Mouse (Mus musculus) testis, postnatal 14 days (tissue): ENCODE measurements at regions not wholly inside any gene's neighbourhood (a gene's known extent, or its start where the extent isn't known, plus 50 kb on each side); places are given as distances from the start of the nearest gene placed in this dataset.

Experiments
- DNase-seq: peaks from one replicate; pipeline ENCODE4 v3.0.0; 2021; ENCODE audit warnings: low spot score

DNA sequence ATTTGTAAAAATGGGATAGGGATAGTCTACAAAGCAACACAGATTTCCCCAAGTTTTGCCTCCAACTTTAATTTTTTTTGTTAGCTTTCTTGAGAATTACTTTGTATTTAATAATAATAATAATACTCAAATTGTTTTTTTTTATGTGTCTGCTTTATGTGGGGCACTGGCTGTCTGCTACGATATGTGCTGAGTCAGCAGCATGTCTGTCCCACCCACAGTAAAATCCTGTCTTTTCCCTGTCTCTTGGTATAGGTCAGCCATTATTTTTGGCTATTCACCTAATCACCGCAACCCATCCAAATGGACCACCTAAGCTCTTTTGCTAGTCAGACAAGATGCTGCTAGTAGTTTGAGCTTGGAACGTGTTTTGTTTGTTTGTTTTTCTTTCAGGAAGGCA lies 473.0 kb downstream of the Hs3st4 start:
- no peak for DNase-seq

DNA sequence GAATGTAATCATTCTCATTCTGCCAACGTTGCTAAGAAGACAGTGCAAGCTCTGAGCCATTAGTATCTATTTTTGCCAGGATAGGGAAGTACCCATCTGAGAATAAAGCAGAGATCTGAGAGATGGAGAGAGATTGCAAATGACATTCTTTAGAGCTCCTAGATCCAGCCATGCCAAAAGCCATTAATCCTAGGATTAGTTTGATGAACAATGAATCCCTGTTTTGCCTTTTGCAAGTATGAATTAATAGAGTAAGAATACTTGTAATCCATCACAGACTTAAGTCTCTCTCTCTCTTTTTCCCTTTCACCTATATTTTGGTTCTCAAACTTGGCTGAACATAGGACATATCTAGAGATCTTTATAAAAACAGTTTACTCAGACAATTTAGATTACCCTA lies 504.7 kb downstream of the Hs3st4 start:
- DNase-seq: no peak

DNA sequence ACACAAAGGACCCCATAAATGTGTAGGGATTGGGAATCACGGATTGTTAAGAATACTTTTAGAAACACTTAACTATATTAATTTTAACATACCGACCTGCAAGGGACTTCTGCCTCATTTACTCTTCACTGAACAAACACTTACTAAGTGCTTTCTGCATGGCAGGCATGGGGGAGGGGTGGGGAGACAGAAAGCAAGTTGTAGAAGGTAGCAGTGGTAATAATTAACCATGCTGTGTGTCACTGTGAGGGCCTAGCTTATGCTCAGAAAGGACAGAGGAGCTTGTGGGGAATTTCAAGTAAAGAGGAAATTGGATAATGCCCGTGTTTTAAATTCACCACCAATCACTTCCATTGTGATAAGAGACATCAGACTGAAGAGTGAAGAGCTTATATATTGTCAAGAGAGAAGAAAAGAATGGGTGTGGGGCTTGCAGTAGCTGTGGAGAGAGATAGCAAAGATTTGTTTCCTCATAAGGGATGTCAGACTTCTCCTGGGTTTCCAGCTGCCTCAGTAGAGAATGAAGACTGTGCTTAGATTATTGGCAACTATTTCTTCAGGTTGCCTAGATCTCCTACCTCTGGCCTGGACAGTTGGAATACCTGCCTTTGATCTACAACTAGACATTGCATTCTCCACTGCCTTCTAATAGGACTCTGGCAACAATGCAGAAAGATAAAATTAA lies 508.6 kb downstream of the Hs3st4 start:
- DNase-seq: no peak

DNA sequence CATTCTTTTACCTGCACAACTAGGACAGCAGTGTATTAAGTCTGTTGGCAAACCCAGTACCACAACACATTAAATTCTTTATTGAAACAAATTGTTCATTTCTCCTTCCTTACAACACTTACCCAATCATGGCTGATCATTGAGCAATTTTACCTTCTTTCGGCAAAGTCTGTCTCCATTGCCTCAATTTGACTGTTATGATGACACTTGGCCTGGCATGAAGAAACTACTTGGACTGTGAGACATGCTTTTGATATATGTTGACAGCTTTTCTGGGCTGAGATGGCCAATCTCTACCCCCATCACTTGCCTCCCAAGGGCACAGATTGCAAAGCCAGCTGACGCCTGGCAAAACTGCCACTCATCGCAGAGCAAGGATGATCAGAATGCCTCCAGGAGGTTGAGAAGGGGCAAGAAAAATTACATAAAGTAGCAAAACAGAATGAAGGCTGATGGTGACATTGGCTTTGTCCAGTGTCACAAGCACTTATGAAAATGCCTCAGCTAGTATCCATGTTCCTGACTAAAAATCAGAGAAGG lies 509.3 kb downstream of the Hs3st4 start:
- no peak for DNase-seq

DNA sequence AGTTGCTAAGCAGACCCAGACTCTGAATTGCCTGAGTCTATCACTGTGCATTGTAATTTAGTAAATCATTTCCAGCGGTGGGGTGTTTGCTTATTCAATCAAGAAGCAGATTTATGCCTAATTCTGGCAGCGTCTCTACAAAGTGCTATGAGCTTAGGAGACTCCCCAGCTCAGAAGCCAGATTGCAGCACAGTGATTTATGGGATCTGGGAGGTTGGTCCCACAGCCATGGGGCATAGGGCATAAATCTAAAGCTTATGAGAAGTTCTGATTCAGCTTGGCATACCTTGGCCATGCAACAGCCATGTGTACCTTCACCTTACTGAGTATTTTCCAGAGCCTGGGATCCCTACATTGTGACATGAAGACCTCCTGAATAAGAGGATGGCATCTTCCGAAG lies 518.0 kb downstream of the Hs3st4 start:
- DNase-seq: no peak

DNA sequence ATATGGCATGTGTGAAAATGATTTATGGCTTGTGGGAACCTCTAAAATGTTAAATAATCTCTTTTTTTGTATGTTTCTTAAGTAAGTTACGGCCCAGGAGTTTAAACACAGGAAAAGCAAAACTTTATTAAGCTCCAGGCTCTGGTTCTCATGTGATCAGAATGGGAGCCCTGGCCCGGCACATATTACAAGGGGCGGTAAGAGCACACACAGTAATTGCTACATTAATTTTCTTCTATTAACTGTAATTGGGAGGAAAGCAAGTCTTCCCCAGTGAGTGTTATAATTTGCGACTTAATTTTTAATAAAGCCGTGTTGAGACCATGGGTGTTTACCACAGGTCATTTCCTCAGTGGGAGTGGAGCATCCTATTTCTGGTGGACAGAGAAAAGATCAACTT lies 520.1 kb downstream of the Hs3st4 start:
- DNase-seq: no peak

DNA sequence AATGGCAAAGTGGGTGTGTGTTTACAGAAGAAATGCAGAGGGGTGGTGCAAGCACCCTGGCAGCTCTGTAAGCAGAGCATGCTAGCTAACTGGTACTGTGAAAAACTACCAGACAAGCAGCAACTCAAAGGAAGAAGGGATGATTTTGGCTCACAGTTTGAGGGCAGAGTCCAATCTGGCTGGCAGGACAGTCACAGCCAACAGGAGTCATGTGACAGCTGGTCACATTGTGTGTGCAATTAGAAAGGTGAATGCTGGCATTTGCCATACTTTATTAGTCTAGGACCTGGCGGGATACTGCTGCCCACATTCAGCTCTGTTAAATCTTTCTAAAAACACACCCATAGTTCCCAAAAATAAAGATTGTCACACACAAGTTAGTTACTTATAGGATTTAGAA lies 566.4 kb downstream of the Hs3st4 start:
- no peak for DNase-seq

DNA sequence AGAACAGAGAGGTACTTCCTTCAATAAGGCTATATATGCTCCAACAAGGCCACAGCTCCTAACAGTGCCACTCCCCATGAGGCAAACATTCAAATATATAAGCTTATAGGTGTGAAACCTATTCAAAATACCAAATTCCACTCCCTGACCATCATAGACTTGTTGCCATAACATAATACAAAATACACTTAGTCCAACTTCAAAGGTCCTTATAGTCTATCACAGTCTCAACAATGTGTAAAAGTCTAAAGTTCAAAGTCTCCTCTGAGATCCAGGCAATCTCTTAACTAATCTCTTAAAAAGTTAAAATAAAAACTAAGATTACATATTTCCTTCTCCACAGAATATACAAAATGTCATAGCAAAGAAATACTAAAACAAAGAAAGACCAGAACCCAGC lies 574.5 kb downstream of the Hs3st4 start:
- DNase-seq: no peak

DNA sequence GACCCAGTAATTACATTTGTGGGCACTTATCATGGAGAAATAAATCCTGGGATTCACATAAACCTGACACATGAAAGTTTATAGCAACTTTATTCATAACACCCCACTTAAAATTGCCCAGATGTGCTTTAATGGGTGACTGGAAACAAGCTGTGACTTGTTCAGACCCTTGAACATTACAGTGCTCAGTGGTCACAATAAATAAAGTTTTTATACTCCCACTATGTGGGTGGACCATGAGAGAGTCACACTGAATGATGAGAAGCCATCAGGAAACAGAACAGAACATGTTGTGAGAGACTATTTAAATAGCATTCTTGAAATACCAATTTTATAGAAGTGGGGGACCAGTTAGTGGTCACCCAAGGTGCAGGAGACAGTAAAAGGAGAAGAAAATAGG lies 588.1 kb downstream of the Hs3st4 start:
- DNase-seq: no peak

DNA sequence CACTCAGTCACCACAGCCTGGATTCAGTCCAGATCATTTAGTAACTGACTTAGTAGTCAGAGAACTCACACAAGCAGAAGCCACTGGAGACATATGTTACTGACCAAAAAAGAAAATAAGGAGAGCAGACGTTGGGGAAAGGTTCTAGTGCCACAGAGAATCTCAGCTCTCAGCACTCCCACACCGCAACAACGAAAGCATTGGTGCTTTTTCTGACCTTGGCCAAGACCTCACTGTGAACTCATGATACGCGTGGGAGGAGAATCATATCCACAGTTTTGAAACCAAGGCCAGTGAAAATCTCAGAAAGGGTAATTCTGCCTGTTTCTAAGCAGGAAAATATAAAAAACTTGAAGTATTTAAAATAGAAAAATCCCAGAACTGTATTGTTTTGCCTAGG lies 591.0 kb downstream of the Hs3st4 start:
- DNase-seq: peak; percentile 46

DNA sequence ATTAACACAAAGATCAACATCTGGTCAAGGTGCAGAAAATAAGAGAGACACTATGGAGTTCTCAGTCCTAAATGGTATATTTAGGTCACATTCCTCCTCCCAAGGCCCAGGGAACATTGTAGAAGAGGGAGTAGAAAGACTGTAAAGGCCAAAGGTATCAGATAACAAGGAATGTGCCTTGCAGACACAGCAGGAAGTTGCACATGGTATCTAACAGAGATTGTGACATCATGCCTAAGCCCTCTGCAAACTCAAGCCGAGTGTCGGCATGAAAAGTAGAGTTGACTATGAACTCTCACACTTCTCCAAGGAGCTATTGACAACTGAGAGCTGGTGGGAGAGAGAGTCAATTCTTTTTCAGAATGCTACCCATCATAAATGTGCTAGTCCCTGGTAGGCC lies 598.7 kb downstream of the Hs3st4 start:
- DNase-seq: no peak

DNA sequence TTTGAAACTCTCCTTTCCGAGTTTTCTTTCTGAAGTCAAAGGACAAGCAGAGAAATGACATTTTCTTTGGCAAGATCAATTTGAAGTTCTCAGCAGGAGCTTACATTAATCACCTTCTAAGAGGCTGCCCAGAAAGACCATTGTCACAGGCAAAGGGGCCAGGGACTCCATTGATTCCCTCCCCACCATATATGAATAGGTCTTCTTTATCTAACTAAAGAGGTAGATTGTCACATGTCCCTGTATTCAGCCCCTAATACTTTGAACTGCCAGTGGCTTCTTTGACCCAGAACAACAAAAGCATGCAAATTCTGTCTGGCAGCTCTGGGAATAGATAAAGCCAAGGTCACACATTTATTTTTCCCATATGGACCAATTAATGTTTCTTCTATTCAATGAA lies 602.6 kb downstream of the Hs3st4 start:
- no peak for DNase-seq

DNA sequence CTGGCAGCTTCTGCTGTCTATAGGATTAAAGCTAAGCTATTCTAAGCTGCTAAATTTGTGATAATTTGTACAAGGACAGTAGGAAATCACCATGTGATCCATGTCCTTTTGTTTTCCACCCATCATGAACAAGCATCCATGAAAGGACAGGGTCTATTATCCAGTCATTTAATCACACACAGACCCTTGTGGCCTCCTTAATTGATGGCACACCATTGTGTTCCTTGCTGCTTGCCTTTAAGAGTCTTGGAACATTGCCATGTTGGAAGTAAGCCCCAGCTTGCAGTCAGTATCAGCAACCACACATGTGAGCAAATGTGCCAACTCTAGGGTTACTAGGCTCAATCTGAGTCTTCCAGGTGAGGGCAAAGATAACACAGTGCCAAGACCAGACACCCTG lies 608.7 kb downstream of the Hs3st4 start:
- DNase-seq: no peak

DNA sequence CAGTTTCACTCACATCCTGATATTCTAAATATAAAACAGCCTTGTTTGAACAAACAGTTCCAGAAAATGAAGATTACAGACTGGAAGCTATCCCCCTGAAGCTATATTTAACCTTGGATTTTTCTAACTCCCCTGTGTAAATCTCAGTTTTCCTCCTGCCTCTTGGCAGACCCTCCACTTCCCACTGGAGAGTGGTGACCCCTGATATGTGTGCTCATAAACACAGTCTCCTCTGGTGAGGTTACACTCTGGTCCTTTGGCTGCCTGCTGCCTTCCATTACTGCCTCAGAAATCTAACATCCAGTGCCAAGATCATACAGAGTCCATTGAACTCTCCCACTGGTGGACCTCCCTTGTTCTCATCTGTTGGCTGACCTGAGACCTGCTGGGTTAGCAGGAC lies 610.8 kb downstream of the Hs3st4 start:
- peak; percentile 38 for DNase-seq

DNA sequence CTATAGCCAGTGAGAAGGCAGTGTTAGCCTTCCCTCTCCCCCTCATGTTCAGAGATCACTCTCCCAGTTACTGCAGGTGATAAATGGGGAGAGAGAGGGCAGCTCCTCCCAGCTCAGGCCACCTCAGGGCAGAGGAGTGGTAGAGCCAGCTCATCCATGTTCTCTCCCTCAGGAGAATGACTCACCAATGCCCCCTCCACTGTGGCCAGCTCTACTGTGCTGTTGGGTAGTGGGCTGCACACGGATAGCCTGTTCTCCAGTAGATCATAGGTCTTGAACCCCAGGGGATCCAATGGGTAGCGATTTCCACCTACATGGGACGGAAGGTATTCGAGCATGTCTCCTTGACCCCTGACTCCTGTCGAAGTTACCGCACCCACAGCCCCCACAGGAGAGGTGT lies 618.1 kb downstream of the Hs3st4 start:
- DNase-seq: no peak

DNA sequence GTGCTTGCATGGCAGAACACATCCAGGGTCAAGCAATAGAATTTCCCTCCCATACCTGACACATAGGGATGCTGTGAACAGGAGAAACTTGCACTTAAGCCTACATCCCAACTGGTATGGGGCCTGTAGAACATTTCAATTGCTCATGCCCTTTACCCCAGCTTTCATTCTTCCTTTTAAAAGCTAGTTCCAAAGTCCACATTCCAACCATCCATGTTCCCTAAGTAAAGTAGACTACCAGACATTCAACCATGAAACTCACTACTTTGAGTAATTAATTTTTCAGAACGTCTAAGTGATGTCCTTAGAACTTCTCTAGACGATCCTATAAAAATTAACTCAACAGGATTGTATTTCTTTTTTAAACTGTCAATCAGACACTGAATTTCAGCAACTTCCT lies 621.9 kb downstream of the Hs3st4 start:
- DNase-seq: no peak

DNA sequence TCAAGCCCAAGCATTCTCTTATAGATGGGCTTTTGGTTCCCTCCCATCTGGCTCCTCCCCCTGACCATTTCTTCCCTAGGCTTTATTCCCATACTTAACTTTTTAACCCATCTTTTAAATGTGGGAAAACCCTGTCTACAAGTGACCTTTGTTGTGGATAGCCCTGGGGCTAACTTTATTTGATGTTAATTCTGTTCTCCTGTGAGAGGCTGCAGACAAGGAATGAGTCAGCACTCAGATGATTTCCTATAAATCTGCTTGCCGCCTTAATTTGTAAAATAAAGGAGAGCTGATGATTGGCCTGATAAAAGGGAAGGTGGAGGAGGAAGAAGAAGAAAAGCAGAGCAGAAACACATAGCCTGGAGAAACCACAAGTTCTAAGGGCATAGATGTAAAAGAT lies 623.3 kb downstream of the Hs3st4 start:
- DNase-seq: no peak

DNA sequence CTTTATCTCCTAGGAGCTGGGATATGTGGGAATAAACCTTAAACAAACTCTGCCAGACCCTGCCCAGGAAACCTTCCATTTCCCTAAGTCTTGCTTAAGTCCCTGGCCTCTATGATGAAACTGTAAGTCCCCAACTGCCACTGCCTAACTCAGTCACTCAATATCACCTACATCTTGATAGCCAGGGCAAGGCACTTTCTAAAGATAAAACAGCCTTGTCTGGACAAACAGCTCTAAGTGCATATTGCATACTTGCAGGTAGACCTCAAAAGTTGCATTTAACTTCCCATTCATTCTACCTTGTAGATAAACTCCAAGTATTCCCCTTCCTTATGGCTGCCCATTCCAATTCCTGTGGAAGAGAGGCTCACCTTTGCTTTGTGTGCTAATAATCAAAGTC lies 624.4 kb downstream of the Hs3st4 start:
- no peak for DNase-seq

DNA sequence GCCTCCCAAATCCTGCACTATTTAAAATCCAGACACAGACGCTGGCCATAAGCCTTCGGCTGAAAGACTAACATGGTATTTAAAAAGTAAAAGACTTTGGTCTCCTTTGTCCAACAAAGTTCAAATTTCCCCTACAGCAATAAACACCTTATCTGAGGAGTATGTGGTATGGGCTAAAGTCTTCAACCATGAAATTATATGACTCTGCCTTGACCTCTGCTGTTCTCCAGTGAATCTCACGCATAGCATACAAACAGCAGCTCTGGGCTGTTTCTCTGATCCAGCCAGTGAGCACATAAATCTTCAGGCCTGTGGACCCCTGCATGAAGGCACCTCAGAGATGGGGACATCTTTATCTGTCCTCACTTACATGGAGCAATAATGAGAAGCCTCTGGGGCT lies 627.8 kb downstream of the Hs3st4 start:
- no peak for DNase-seq

DNA sequence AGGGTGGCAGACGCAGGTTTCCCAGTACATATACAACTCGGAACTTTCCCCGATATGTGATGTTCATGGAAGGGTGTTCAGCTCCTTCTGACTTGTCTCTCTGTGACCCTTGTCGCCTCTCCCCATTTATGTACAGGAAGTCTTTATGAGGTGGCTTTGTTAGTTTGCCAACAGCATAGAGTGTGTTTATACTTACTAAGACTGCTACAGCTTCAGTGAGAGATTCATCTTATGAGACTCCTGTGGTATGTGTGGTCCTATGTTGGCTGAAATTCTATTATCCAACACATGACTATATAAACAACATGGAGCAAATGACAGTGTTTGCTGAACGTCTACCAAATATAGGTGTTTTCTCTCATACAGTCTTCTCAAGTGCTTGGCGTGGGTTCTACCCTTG lies 664.5 kb downstream of the Hs3st4 start:
- DNase-seq: no peak

DNA sequence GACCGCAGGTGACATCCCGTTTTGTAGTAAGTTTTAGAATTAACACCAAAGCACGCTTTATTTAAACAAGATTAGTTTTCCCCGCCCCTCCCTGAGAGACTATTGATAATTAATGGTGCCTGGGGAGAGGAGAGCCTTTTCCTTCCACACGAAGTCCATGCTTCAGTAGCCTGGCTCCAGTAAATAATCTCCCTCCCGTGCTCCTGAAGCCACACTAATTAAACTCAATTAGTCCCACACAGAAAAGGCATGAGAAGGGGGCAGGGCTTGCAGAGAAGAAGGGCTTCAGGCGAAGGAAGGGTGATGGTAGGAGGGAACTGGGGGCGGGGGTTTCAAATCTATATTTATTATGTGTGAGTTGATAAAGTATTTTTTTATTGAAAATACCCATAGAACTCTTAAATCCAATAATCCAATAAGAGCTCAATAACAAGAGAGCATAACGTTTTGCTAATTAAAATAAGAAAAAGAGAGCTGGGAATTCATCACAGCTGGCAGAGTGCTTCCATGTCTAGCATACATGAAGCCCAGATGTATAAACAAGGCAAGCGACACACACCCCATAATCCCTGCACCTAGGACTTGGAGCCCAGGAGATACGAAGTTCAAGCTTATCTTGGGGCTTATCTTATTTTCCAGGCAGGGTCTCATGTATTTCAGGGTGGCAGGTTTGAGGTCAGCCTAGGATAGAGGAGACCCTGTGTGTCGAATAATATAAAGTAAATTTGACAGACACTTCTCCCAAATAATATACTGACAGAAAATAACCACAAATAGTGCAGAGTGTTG lies 684.7 kb downstream of the Hs3st4 start:
- no peak for DNase-seq

DNA sequence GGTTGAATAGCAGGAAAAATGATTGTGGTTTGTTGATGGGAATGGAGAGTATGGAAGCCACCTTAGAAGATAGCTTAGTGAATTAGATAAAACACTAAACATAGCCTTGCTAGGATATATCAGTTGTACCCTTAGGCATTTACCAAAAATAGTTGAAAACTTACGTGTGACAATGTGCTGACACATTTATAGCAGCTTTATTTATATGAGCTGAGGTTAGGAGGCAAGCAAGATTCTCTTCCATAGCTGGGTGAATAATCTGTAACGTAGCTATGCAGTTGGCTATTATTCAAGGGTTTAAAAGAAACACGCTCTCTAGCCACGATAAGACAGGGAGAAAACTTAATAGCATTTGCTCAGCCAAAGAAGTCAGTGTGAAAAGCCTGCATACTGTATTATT lies 685.4 kb downstream of the Hs3st4 start:
- no peak for DNase-seq

DNA sequence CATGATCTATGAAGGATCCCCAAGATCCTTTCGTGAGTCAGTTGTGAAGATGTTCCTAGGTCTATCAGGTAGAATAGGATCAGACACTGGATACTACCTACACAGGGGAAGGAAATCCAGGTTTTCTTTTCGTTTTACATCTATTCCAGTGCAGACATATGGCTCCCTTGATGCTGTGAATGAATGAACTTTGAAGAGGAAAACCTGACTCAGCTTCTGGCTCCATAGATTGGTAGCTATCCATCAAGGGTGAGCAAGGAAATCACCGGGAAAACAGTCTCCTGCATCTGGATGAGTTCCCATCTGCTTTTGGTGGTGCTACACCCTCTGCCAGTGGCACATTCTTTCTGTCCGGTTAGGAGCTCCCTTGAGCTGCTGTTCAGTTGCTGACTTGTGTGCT lies 687.8 kb downstream of the Hs3st4 start:
- no peak for DNase-seq

DNA sequence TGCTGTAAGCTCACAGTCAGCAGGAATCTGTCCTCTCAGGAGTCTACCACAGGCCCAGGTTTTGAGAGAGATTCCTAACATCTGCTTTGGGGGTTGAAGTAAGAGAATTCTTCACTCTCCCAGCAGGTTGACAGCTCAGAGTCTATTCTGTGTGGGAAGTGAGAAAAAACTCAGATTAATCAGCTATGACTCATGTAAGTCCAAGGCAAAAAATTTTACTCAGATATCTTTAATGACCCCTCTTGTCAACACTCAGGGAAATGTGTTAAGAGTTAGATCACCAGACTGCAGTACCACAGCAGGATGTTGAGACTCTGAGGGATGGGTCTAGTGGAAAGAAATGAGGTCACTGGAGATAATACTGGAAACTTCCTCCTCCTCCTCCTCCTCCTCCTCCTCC lies 688.4 kb downstream of the Hs3st4 start:
- DNase-seq: no peak
